11 mouse cellular contexts compared by ENCODE assay signal in genomic region chr6:87875083-87875482, GRCm38 (mm10). TPM values are rescaled to one million over a fixed set of nuclear protein-coding genes. Genes with fewer than 3 reads are reported as not detected.
DNase-seq lines count a peak whose midpoint lies in the region; ATAC-seq and TF ChIP-seq lines count a peak whose summit lies in the region.
"Had no signal": no experiment of that assay in that cellular context is flagged by ENCODE, and none has a peak within 500 bp of the region (broad histone marks: within the 10 kb centered on the region; RNA-seq: fewer than 3 reads in every experiment).

No protein-coding gene starts in this region.

- H3K4me3 ChIP-seq in liver, embryonic 12.5 days = no peak overlapping the region
- H3K4me3 ChIP-seq in liver, postnatal 0 days (ENCODE audit: low read depth, low read length) = no peak overlapping the region
- H3K4me3 ChIP-seq in intestine, embryonic 15.5 days (replicated peaks) = no peak overlapping the region
- no peak overlapping the region for H3K4me3 ChIP-seq in midbrain, embryonic 11.5 days (ENCODE audit: low read depth, low read length)
- H3K4me3 ChIP-seq: midbrain, embryonic 10.5 days had no signal

- 0 out of 2 replicates have a peak, but pooled peaks cover 3% of the 10 kb centered on the region for H3K27me3 ChIP-seq in liver, embryonic 12.5 days (replicated peaks)
- H3K27me3 ChIP-seq in liver, postnatal 0 days (ENCODE audit: insufficient read depth, low read length) = no peaks in the 10 kb centered on the region
- H3K27me3 ChIP-seq in intestine, embryonic 15.5 days (replicated peaks) = no peaks in the 10 kb centered on the region
- H3K27me3 ChIP-seq in midbrain, embryonic 11.5 days (ENCODE audit: control insufficient read depth, insufficient read depth, low read length) = no peaks in the 10 kb centered on the region

- H3K4me1 ChIP-seq in liver, embryonic 12.5 days = peaks cover 52% of the 10 kb centered on the region
- peaks cover 31% of the 10 kb centered on the region for H3K4me1 ChIP-seq in liver, postnatal 0 days (ENCODE audit: insufficient read depth)
- H3K4me1 ChIP-seq in intestine, embryonic 15.5 days (replicated peaks) = peaks cover 3% of the 10 kb centered on the region
- H3K4me1 ChIP-seq in midbrain, embryonic 11.5 days (ENCODE audit: control insufficient read depth, insufficient read depth, low read length) = no peaks in the 10 kb centered on the region
- H3K4me1 ChIP-seq: midbrain, embryonic 10.5 days had no signal

- no peak overlapping the region for H3K4me2 ChIP-seq in liver, embryonic 12.5 days
- H3K4me2 ChIP-seq in liver, postnatal 0 days (ENCODE audit: low read depth, low read length) = no peak overlapping the region
- no peak overlapping the region for H3K4me2 ChIP-seq in intestine, embryonic 15.5 days (replicated peaks)
- no peak overlapping the region for H3K4me2 ChIP-seq in midbrain, embryonic 11.5 days
- H3K4me2 ChIP-seq: liver, embryonic 11.5 days had no signal

- H3K9me3 ChIP-seq in liver, embryonic 12.5 days (replicated peaks) = no peaks in the 10 kb centered on the region
- H3K9me3 ChIP-seq in liver, postnatal 0 days (ENCODE audit: low read length) = no peaks in the 10 kb centered on the region
- H3K9me3 ChIP-seq in intestine, embryonic 15.5 days = no peaks in the 10 kb centered on the region
- no peaks in the 10 kb centered on the region for H3K9me3 ChIP-seq in midbrain, embryonic 11.5 days (ENCODE audit: control insufficient read depth, low read length)
- H3K9me3 ChIP-seq: midbrain, embryonic 10.5 days had no signal

- 0 out of 2 replicates have a peak overlapping the region, but pooled peaks have one; percentile 42 for H3K27ac ChIP-seq in liver, embryonic 12.5 days
- no peak overlapping the region for H3K27ac ChIP-seq in liver, postnatal 0 days (ENCODE audit: low read depth)
- H3K27ac ChIP-seq in intestine, embryonic 15.5 days = peak overlapping the region; percentile 57; the same call in 1 of the 2 replicates
- no peak overlapping the region for H3K27ac ChIP-seq in midbrain, embryonic 11.5 days (ENCODE audit: low read depth, low read length)
- H3K27ac ChIP-seq: midbrain, embryonic 10.5 days had no signal

- no peak for ATAC-seq in liver, embryonic 12.5 days
- ATAC-seq in liver, postnatal 0 days = no peak
- ATAC-seq in intestine, embryonic 15.5 days = 0 out of 2 replicates have a peak, but pooled peaks have one; percentile 5
- ATAC-seq in midbrain, embryonic 11.5 days (ENCODE audit: low FRiP score) = no peak

- no peak overlapping the region for H3K9ac ChIP-seq in liver, embryonic 12.5 days
- no peak overlapping the region for H3K9ac ChIP-seq in liver, postnatal 0 days (replicated peaks)
- H3K9ac ChIP-seq in intestine, embryonic 15.5 days = no peak overlapping the region
- no peak overlapping the region for H3K9ac ChIP-seq in midbrain, embryonic 11.5 days (ENCODE audit: low read length)

- TF ChIP-seq EP300 in liver, postnatal 0 days (IDR thresholded peaks at IDR 0.05; ENCODE audit: low read depth) = no peak

- no peaks in the 10 kb centered on the region for H3K36me3 ChIP-seq in liver, embryonic 12.5 days
- no peaks in the 10 kb centered on the region for H3K36me3 ChIP-seq in liver, postnatal 0 days (replicated peaks; ENCODE audit: insufficient read depth, low read length)
- H3K36me3 ChIP-seq in intestine, embryonic 15.5 days = no peaks in the 10 kb centered on the region
- H3K36me3 ChIP-seq in midbrain, embryonic 11.5 days (ENCODE audit: control insufficient read depth, insufficient read depth, low read length) = no peaks in the 10 kb centered on the region
- H3K36me3 ChIP-seq: midbrain, embryonic 10.5 days had no signal

- DNase-seq in liver, postnatal 0 days = no peak
- DNase-seq in NIH3T3 (ENCODE audit: low read depth) = peak; percentile 98
- peak; percentile 96 for DNase-seq in gastrocnemius, adult 18-20 months (ENCODE audit: low spot score)
- DNase-seq in midbrain, embryonic 11.5 days (ENCODE audit: low spot score, missing footprints) = no peak
- DNase-seq in layer of hippocampus, adult 9-10 months (ENCODE audit: low spot score) = no peak
- DNase-seq in right cerebral cortex, postnatal 36 days (ENCODE audit: low spot score in 2 of 2) = no peak
- DNase-seq: right cerebral cortex, postnatal 14 days had no signal

- 72% methylated on average over 1 of the region's 1 CpGs for WGBS in liver, embryonic 12.5 days (ENCODE audit: insufficient replicate concordance)
- 68% methylated on average over 1 of the region's 1 CpGs for WGBS in liver, postnatal 0 days (ENCODE audit: insufficient replicate concordance)
- 59% methylated on average over 1 of the region's 1 CpGs for WGBS in intestine, embryonic 15.5 days
- 93% methylated on average over 1 of the region's 1 CpGs for WGBS in midbrain, embryonic 11.5 days

- TF ChIP-seq CTCF in liver, postnatal 0 days (IDR thresholded peaks at IDR 0.05; ENCODE audit: low read depth) = no peak

RNA-seq across cellular contexts. Expression of gene Copg1, which starts 12.5 kb away (rescaled TPM):
- 79.2 and 85.0 TPM in 2 replicates for polyA plus RNA-seq in liver, embryonic 12.5 days (2016; fragmentation: Nextera tagmentation; extraction: Ambion mirVana)
- polyA plus RNA-seq in liver, postnatal 0 days (2015; fragmentation: Nextera tagmentation; extraction: Ambion mirVana) = 30.4 and 35.3 TPM in 2 replicates
- 10 to 100 TPM; 27.9 to 28.9 TPM for total RNA-seq in gastrocnemius, adult 18-20 months (2021)
- 154 and 161 TPM in 2 replicates for polyA plus RNA-seq in intestine, embryonic 15.5 days (2015; fragmentation: Nextera tagmentation; extraction: Ambion mirVana)
- 124 and 132 TPM in 2 replicates for polyA plus RNA-seq in midbrain, embryonic 11.5 days (2014; fragmentation: Nextera tagmentation; extraction: Ambion mirVana)

RNA-seq across cellular contexts. Expression of gene Cnbp, which starts 24.2 kb away (rescaled TPM):
- polyA plus RNA-seq in liver, embryonic 12.5 days (2016; fragmentation: Nextera tagmentation; extraction: Ambion mirVana) = 896 and 933 TPM in 2 replicates
- 445 and 452 TPM in 2 replicates for polyA plus RNA-seq in liver, postnatal 0 days (2015; fragmentation: Nextera tagmentation; extraction: Ambion mirVana)
- total RNA-seq in gastrocnemius, adult 18-20 months (2021) = 100 to 1,000 TPM; 462 to 552 TPM
- 991 and 1,100 TPM in 2 replicates for polyA plus RNA-seq in intestine, embryonic 15.5 days (2015; fragmentation: Nextera tagmentation; extraction: Ambion mirVana)
- polyA plus RNA-seq in midbrain, embryonic 11.5 days (2014; fragmentation: Nextera tagmentation; extraction: Ambion mirVana) = 1,266 and 1,289 TPM in 2 replicates

RNA-seq across cellular contexts. Expression of gene Isy1, which starts 36.5 kb away (rescaled TPM):
- 59.5 and 62.4 TPM in 2 replicates for polyA plus RNA-seq in liver, embryonic 12.5 days (2016; fragmentation: Nextera tagmentation; extraction: Ambion mirVana)
- 19.7 and 19.8 TPM in 2 replicates for polyA plus RNA-seq in liver, postnatal 0 days (2015; fragmentation: Nextera tagmentation; extraction: Ambion mirVana)
- total RNA-seq in gastrocnemius, adult 18-20 months (2021) = 10 to 100 TPM; 19.5 to 22.6 TPM
- polyA plus RNA-seq in intestine, embryonic 15.5 days (2015; fragmentation: Nextera tagmentation; extraction: Ambion mirVana) = 50.7 and 58.1 TPM in 2 replicates
- 66.4 and 71.5 TPM in 2 replicates for polyA plus RNA-seq in midbrain, embryonic 11.5 days (2014; fragmentation: Nextera tagmentation; extraction: Ambion mirVana)

RNA-seq across cellular contexts. Expression of gene Hmces, which starts 38.7 kb away (rescaled TPM):
- 27.0 and 27.5 TPM in 2 replicates for polyA plus RNA-seq in liver, embryonic 12.5 days (2016; fragmentation: Nextera tagmentation; extraction: Ambion mirVana)
- 12.4 and 12.5 TPM in 2 replicates for polyA plus RNA-seq in liver, postnatal 0 days (2015; fragmentation: Nextera tagmentation; extraction: Ambion mirVana)
- total RNA-seq in gastrocnemius, adult 18-20 months (2021) = 1 to 10 TPM; 6.1 to 7.5 TPM
- 41.0 TPM in 2 replicates for polyA plus RNA-seq in intestine, embryonic 15.5 days (2015; fragmentation: Nextera tagmentation; extraction: Ambion mirVana)
- 42.8 and 47.6 TPM in 2 replicates for polyA plus RNA-seq in midbrain, embryonic 11.5 days (2014; fragmentation: Nextera tagmentation; extraction: Ambion mirVana)

RNA-seq across cellular contexts. Expression of gene Gm45140, which starts 39.5 kb away (rescaled TPM):
- polyA plus RNA-seq in liver, embryonic 12.5 days (2016; fragmentation: Nextera tagmentation; extraction: Ambion mirVana) = 5.0 and 7.1 TPM in 2 replicates
- 2.8 and 3.2 TPM in 2 replicates for polyA plus RNA-seq in liver, postnatal 0 days (2015; fragmentation: Nextera tagmentation; extraction: Ambion mirVana)
- total RNA-seq in gastrocnemius, adult 18-20 months (2021) = under 1 TPM in 1 of 2 experiments, not detected in 1; 0.59 TPM
- polyA plus RNA-seq in intestine, embryonic 15.5 days (2015; fragmentation: Nextera tagmentation; extraction: Ambion mirVana) = 3.3 and 4.1 TPM in 2 replicates
- polyA plus RNA-seq in midbrain, embryonic 11.5 days (2014; fragmentation: Nextera tagmentation; extraction: Ambion mirVana) = 1.9 and 4.0 TPM in 2 replicates

Comparison
In these comparisons a context has a peak if more than half of its experiments do, and no peak if none do; other contexts are left out.
1. H3K27ac ChIP-seq: peak in liver, embryonic 12.5 days (single experiment) and intestine, embryonic 15.5 days (single experiment); none in liver, postnatal 0 days (single experiment) and midbrain, embryonic 11.5 days (single experiment).
2. DNase-seq: peak in NIH3T3 (single experiment) and gastrocnemius, adult 18-20 months (single experiment); none in liver, postnatal 0 days (single experiment), midbrain, embryonic 11.5 days (single experiment), layer of hippocampus, adult 9-10 months (single experiment) and right cerebral cortex, postnatal 36 days (0 of 2).